Mouse (Mus musculus): ENCODE data around the gene Notch3.

DNA sequence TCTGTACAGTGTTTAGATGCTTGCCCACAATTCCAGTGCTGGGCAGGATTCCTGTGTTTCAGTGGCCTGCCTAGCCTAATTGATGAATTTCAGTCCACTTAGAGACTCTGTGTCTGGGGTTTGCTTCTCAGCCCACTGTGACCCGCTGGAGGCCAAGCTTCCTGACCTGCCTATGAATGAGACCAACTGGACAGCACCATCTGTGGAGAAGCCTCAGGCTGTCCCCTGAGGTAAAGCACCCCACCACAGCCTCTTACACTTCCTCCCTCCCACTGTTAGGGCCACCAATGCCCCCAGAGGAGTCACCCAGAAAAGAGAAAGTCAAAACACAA is 75.7 kb downstream of the Notch3 start:
- TF ChIP-seq CTCF (conservative IDR thresholded peaks at IDR 0.05; ENCODE audit: insufficient read depth, insufficient read length, low read depth, low read length) (no peak), POLR2A (IDR thresholded peaks at IDR 0.05; ENCODE audit: low read depth, low read length) (no peak)

Data from kidney, adult 2 months (tissue).